Mouse (Mus musculus): ENCODE results near the gene Cdh4. TPM values are rescaled to one million over a fixed set of nuclear protein-coding genes. Genes with fewer than 3 reads are reported as not detected.

The Cdh4 gene
- total RNA-seq (2015; ENCODE audit: low replicate concordance), result not detected in 2 replicates
- not detected in 2 replicates for total RNA-seq (2017; ENCODE audit: low replicate concordance)

GRCm38 (mm10) chr2:179442191-179442540 lies at the start of gene Cdh4:
Gene Cdh4, plus strand, starts transcription at chr2:179442431.
- ATAC-seq (replicated peaks; ENCODE audit: low FRiP score, poor library complexity, severe bottlenecking), result no peak

DNA sequence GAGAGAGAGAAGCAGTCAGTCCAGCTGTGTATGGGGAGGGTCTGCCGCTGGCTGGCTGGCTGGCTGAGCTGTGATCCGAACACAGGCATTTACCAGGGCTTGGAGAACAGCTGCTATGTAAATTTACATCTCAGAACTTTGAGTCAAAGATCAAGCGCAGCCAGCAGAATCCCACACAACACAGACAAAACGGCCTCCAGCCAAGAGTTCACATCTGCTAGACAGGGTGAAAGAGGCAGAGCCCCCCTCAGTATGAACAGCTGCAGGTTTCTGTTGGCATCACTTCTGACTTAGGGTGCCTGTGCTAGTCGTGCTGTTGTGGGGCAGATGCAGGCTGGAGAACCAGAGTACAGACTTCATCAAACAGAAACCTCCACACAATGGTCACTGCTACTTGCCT lies 46.8 kb upstream of the Cdh4 start:
- no peak for ATAC-seq (replicated peaks; ENCODE audit: low FRiP score, poor library complexity, severe bottlenecking)

DNA sequence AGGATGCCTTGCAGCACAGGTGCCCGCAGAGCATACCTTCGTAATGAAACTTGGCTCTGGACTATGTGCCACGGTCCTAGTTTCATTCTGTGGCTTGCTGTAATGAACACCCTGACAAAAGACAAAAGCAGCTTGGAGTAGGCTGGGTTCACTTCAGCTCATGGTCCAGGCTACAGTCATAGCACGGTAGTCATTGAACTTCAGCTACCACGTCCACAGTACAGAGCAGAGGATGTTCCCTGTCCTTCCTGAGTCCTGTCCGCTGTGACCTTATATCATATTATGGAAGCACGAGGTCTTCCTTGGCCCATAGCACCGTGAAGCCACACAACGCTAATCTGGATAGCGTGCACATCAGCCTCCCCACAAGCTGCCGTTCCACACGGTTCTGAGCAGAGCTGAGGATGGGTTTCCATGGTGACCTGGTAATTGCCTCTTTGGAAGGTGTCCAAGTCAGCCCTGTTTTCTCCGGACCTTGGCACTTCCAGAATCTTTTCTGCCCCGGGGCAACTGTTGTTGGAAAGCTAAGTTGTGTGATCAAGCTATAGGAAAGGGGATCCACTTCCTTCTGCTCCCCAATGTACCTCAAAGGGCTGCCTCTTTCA lies 42.5 kb upstream of the Cdh4 start:
- no peak for ATAC-seq (replicated peaks; ENCODE audit: low FRiP score, poor library complexity, severe bottlenecking)

- no peak for ATAC-seq (replicated peaks; ENCODE audit: low FRiP score, poor library complexity, severe bottlenecking)
These were observed 31.2 kb upstream of the Cdh4 start for GRCm38 (mm10) chr2:179410866-179411561.

DNA sequence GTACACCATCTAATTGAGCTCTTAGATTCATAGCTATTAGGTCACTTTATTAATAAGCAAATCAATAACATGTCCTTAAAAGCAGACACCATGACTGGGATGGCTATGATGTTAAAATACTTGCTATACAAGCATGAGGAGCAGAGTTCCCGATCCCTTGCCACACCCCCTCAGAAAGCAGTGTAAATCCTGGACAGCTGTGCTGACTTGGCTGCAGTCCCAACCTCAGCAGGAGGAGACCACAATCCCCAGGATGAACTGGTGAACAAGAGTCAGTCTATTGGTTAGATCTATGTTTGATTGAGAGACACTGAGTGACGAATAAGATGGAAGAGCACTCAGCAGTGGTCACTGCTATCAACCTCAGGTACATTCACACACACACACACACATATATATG lies 29.3 kb upstream of the Cdh4 start:
- ATAC-seq (replicated peaks; ENCODE audit: low FRiP score, poor library complexity, severe bottlenecking), result no peak

- ATAC-seq (replicated peaks; ENCODE audit: low FRiP score, poor library complexity, severe bottlenecking), result no peak
These were observed 28.0 kb upstream of the Cdh4 start for GRCm38 (mm10) chr2:179414253-179414652.

DNA sequence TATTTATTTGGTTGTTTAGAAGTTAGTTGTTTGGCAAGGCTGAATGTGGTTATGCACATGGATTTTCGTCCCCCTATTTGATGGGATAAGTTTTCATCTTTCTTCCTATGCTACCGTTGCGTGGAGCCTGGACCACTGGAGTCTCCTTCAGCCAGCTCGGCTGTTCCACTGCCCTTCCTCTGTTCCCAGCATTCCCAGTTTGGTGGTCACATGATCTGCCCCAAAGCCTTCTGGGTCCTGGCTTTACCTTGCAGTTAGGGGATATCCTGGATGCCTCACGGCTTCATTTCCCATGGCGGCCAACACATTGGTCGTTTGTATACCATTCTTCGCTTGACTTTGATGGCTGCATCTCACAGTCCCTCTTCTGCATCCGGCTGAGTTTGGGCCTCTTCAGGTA lies 27.5 kb upstream of the Cdh4 start:
- no peak for ATAC-seq (replicated peaks; ENCODE audit: low FRiP score, poor library complexity, severe bottlenecking)

DNA sequence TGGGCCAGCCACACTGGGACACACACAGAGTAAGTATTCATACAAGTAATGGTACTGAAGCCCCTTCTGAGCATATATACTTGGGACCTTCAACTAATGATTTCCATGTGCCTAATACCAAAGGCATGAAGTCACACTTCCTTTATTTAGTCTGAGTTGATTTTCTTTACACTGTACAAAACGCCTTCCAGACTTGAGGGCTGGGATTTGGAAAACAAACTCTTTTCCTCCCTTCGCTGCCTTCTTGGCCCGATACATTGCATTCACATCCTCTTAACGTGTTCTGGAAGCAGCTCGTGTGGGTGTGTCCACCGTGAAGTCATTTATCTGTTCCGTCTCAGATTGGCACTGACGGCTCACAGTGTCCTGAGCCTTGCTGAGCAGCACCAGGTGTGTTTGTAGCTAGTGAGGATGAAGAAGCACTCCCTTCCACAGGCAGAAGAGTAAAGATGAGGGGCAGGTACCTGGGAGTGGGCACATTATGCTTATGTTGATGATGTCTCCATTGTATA lies 26.3 kb upstream of the Cdh4 start:
- ATAC-seq (replicated peaks; ENCODE audit: low FRiP score, poor library complexity, severe bottlenecking), result no peak

- no peak for ATAC-seq (replicated peaks; ENCODE audit: low FRiP score, poor library complexity, severe bottlenecking)
These were observed 25.5 kb upstream of the Cdh4 start for GRCm38 (mm10) chr2:179416587-179417227.

DNA sequence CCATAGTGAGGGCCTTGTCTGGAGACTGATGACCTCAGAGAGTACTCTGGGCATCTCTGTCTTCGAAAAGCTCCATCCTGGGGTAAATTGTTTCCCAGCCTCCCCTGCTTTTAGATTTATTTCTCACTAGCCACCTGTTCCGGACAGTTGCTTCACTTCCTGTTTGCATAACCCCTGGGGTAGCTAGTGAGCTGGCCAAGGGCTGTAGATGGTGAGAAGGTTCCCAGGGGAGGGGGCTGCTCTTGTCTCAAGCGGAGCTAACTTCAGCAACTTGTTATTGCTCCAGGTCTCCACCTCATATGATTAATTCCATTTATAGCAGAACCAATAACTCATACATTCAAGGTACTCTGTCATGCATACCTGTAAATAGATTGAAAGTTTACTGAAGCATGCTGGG lies 16.6 kb upstream of the Cdh4 start:
- ATAC-seq (replicated peaks; ENCODE audit: low FRiP score, poor library complexity, severe bottlenecking), result no peak

GRCm38 (mm10) chr2:179428889-179429288 lies 13.3 kb upstream of the Cdh4 start:
- no peak for ATAC-seq (replicated peaks; ENCODE audit: low FRiP score, poor library complexity, severe bottlenecking)

GRCm38 (mm10) chr2:179440161-179440560 lies 2.1 kb upstream of the Cdh4 start:
- no peak for ATAC-seq (replicated peaks; ENCODE audit: low FRiP score, poor library complexity, severe bottlenecking)

DNA sequence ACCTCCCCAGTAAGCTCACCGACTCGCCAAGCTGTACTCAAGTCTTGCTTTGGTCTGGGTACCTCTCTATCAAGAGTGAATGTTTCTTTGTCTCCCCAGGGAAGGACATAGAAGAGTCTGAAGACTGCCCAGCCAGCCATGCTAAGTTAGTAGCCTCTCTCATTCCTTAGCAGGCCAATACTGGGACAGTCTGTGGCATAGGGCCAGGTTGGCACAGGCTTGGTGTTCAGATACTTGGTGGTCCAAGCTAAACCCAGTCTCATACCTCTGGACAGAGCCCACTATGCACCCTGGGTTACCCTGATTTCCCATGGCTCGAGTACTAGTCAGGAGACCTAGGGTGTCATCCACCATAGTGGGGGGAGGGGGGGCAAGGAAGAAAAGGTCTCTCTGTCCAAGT lies 1.1 kb upstream of the Cdh4 start:
- no peak for ATAC-seq (replicated peaks; ENCODE audit: low FRiP score, poor library complexity, severe bottlenecking)

DNA sequence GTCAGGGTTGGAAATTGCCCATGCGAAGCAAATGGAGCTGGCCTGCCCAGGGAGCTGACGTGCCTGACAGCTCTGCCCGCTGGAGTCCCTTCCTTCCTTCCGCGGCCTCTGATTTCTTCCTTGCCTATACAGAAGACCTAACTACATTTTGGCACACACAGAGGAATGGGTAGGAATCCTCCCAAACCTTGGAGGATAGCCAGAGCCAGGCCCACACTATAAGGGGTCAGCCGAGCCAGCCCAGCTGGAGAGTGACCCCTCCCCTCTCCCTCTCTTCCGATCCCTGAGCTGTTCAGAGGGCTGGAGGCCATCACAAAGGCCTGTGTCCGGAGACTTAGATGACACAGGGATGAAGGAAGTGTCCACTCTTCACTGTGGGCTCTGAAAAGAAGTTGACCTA lies 514 bp upstream of the Cdh4 start:
- ATAC-seq (replicated peaks; ENCODE audit: low FRiP score, poor library complexity, severe bottlenecking), result no peak

DNA sequence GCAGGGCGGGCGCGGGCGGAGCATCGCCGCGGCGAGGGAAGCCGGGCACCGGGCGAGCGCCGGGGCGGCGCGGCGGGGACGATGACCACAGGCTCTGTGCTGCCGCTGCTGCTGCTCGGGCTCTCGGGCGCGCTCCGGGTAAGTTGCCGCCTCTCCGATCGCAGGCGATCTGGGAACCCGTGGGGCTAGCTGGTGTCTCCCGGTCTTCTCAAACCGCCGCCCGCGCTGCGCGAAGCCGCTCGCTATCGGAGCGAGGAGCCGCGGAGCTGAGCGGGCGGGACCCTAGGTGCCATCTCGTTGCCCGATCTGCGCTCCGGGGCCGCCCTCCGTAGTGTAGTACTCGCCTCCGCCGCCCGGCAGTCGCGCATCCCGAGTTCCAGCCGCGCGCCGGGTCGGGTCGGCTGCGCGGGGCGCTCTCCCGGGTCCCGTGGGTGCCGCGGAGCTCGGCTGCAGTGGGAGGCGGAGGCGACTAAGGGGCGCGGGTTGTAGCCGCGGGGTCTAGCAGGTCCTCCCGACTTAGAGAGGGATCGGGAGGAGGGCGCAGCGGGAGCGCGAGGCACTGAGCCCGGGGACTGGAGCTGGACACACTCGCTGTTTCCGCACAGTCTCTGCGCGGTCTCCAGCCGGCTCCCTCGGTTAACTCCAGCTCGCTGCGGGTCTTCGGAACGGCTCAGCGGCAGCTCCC lies 452 bp downstream of the Cdh4 start:
- no peak for ATAC-seq (replicated peaks; ENCODE audit: low FRiP score, poor library complexity, severe bottlenecking)

- no peak for ATAC-seq (replicated peaks; ENCODE audit: low FRiP score, poor library complexity, severe bottlenecking)
These were observed 1.1 kb downstream of the Cdh4 start for GRCm38 (mm10) chr2:179443226-179443815.

DNA sequence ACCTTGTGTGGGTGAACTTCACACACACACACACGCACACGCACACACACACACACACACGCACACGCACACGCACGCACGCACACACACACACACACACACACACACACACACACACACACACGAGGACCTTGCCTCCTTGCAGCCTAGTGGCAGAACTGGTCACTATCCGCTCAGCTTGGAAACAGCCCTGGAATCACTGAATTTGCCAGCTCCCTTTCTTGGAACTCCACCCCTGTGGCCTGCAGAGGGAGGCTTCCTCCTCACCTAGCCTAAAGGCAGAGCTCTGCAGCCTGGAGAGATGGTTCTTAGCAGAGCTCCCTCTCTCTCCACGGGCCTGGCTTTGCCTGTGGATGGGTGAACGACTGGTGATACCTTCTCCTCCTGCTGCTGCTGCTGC lies 1.7 kb downstream of the Cdh4 start:
- no peak for ATAC-seq (replicated peaks; ENCODE audit: low FRiP score, poor library complexity, severe bottlenecking)

DNA sequence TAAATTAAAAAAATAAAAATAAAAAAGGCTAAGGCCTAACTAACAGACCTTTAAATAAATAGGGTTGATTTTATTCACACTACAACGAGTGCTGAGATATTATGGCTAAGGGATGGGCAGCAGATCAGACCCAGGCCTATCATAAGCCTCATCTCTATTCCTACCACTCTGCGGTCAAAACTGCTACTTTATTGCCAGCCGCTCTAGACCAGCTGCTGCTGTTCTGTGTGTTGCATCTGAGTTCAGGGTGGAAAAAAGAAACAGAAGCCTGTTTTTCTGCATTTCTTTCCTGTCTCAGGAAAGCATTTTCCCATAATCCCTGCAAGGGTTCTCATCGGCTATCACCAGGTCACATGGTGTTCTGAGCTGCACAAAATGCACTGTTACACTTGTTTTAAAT lies 6.0 kb downstream of the Cdh4 start:
- no peak for ATAC-seq (replicated peaks; ENCODE audit: low FRiP score, poor library complexity, severe bottlenecking)

DNA sequence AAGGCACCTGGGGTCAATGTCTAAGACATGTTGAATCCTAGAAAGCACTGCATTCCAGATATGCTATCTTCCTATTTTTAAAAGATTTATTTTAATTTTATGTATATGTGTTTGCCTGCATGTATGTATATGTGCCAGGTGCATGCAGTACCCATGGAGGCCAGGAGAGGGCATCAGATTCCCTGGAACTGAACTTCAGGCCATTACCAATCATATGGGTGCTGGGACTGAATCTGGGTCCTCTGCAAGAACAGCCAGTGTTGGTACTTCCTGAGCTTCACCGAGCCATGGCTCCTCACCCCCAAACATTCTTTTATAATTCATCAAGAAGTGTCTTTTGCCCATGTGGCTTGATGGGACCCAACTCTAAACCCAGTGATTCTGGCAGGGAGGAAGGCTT lies 6.8 kb downstream of the Cdh4 start:
- ATAC-seq (replicated peaks; ENCODE audit: low FRiP score, poor library complexity, severe bottlenecking), result no peak

DNA sequence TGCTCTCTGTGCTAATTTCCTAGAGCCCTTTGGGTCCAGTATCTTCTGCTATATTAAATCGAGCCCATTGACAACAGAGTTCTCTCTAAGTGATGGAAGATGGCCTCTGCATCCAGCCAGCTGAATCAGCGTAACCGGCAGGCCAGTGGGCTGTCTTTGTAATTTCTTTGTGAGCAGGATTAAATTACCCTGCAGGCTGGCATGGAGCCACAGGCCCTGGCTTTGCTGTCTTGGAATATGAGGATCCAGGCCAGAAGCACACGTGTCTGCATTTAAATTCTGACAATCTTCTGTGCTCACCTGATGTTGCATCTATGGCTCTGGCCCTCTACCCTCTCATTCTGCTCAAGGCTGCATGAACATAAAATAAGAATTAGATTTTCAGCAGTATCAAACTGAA lies 17.0 kb downstream of the Cdh4 start:
- ATAC-seq (replicated peaks; ENCODE audit: low FRiP score, poor library complexity, severe bottlenecking), result no peak
